Mouse (Mus musculus): ENCODE measurements around the gene Card6.
"Not testable (repeated sequence)": the region's sequence is repeated elsewhere in the genome, so short reads cannot be mapped to it uniquely, and the experiment has no call there.

Card6 gene

DNA sequence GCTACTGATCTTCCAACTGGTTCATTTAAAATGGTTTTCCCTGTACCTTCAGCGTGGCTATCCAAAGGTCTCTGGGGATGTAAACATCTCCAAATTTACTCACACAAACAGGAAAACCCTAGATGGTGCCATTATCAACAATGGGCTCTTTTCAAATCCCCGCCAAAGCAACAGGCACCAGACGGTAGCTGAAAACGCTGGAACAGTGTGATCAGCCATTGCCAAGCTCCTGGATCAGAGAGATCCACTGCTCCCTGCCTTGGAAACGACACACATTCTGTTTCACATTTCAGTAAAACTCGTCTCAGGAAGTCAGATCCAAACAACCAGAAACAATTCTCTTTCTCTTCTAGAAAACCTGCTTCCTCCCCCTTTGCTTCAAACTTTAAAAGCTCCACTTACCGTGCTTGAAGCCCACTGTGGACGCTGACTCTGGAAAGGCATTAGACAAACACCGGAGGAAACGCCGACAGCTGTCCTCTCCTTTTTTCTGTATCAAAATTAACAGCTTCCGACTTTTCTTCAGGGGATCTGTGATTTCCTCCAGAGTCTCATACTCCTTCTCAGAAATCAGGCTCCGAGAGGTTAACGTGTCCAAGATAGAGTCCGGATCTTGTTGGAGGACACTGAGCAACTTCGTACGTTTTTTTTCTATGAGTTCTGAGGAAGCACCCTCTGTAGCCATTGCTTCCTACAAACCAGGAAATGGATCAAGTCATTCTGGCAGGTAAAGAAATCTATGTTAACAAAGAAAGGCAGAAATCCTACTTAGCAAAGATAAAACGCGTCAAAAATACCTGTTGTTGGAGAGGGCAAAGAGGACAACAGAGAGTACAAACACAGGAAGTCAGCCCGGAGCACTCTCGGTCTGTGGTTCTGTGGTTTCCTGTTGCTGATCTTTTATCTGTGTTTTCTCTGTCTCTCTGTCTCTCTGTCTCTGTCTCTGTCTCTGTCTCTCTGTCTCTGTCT, at the start of gene Card6:
TSS of gene Card6 (minus strand) at position 854 of the 969 bp plus-strand sequence.
- DNase-seq, result no peak

DNA sequence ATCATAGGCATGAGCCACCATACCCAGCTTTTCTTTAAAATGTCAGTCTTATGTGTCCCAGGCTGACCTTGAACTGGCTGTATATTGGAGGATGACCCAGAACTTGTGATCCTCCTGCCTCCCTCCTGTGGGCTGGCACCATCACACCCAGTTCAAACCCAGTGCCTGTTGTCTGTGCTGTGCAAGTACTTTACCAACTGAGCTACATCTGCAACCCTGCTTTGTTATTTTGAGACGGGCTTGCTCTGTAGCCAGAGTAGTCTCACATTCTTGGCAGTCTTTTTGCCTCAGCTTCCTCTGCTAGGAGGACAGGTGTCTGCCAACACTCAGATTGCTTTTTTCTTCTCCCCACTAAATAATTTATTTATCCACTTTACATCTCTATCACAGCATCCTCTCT, 49.0 kb upstream of the Card6 start:
- no peak for DNase-seq

- DNase-seq, result no peak
These were observed 48.0 kb upstream of the Card6 start for GRCm38 (mm10) chr15:5156355-5156754.

GRCm38 (mm10) chr15:5155093-5155492, 46.8 kb upstream of the Card6 start:
- DNase-seq, result no peak

DNA sequence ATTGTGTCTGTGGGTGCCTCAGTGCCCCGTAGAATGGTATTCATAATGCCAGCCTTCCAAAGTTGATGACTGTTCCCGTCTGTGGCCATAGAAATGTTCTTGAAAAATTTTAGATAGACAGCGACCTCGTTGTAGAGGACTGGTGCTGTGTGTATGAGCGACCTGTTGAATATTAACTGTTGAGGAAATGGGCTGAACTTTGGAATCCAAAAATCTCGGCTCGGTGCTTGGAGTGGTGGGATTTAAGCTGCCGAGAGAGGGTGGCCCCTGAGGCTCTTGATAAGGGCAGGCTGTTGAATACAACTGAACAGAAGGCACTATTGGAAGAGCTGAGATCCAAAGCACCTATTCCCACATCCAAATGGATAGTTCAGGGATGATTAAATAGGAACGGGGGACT, 46.3 kb upstream of the Card6 start:
- DNase-seq, result no peak

DNA sequence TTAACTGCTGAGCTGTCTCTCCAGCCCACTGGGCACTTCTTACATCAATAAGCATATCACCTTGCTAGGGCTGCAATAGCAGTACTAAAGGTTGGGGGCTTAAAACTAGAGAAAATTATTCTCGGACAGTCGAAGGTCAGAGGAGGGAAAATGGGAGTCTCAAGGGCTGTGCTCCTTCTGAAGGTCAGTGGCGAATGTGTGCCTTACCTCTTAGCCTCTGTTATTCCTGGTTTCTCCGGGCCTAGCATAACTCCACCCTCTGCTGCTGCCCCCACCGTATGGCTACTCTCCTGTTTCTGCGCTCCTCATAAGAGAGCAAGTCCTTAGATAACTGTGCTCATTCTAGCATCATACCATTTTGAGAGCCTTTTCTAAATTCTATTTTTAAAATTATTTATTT, 43.8 kb upstream of the Card6 start:
- no peak for DNase-seq

GRCm38 (mm10) chr15:5149187-5149586, 40.8 kb upstream of the Card6 start:
- DNase-seq, result no peak

DNA sequence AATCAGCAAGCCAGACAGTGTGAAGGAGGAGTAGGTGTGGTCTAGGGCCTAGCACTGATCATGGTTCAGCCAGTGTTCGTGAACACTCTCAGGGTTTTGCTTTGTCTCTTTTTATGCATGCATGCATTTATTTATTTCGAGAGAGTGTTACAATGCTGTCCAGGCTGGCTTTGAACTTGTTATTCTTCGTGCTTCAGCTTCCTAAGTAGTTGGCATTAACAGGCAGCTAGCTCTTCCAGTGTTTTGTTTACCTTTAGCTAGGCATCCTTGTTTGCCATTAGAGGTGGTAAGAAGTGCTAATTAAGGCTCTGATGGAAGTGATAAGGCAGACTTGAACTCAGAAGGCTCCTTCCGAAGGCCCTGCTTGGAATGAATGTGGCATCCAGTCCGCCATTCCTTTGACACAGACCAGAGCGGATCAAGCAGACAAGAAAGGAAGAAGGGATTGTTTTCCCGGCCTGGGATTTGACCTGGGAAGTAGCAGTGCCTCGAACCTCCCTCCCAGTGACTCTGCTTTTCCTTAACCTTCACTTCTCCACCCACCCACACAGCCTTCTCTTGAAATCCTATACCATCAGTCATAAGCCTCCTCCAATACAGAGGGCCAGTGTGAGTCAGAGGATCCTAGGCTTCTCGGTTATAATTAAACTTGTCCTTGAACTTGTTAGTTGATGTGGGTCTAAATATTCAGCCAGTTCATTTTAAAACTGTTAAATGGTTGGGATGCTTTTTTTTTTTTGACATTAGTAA, 37.0 kb upstream of the Card6 start:
- no peak for DNase-seq

DNA sequence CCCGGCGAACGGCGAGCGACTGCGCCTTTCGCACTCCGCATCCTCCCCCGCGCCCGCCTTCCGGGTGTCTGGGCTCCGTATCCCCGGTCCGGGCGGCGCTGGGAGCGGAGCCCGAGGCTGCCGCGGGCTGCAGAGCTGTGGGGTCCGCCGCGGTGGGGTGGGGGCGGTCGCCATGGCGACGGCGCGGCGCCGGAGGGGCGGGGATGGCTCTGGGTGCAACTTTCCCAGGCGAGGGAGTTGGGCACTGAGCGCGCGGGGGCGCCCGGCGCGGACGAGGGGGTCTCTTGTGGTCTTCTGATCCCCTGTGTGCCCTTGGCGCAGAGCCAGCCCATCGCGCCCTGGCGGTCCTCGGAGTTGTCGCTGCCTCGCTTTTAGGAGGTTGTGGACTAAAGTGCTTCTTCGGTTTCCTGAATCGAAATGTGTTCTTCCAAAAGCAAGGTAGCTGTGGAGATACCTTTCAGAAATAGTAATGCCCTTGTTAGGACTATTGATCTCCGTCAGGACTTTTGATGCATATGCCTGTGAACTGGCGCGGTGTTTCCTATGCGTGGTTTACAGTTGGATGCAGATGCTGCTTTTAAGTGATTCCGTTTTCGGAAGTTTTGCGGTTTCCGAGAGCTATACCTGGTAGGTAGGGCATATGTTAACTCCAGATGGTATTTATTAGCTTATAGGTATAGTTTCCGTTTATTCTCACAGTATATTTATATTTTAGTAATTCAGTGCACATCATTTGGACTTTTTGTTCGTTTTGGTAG, 35.9 kb upstream of the Card6 start:
- DNase-seq, result peak; percentile 85

DNA sequence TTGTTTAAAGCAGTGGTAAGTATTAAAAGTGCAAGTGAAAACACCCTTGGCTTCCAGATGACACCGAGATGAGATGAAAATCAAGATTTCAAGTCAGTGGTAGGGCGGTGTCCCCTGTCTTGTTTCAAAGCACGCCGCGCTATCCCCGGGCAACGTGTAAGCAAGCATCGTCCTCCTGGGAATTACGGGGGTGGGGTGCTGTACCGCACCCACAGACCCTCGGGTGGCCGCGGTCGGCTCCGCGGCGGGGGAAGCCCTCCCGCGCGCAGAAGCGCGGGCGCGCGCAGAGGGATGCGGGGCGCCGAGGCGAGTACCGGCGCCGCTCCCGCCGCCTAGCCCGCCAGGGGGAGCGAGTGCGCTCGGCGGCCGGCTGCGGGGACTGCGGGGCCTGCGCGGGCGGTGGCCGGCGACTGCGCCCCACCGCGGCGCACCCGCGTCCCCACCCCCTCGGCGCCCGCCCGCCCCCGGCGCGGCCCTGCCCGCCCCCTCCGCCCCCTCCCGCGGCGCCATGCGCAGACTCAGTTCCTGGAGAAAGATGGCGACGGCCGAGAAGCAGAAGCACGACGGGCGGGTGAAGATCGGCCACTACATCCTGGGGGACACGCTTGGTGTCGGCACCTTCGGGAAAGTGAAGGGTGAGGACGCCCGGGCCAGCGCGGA, 35.2 kb upstream of the Card6 start, which contains the start of gene Prkaa1:
TSS of gene Prkaa1 (plus strand) at position 501 of the 660 bp plus-strand sequence.
- DNase-seq, result peak; percentile 89

DNA sequence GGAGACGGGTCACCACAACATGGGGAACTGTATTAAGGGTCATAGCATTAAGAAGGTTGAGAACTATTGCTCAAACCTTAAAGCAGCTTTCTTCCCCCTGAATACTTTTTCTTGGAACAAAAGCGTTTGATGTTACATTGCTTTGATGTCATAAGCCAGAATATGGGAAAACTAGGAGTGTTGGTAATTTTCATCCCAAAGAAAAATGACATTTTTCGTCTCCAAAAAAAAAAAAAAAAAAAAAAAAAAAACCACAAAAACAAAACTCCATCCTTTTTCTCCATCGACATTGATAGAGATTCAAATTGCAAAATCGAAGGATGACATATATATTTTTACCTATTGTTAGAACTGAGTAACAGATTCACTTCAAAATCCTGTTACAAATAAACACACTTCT, 34.4 kb upstream of the Card6 start:
- DNase-seq, result no peak

DNA sequence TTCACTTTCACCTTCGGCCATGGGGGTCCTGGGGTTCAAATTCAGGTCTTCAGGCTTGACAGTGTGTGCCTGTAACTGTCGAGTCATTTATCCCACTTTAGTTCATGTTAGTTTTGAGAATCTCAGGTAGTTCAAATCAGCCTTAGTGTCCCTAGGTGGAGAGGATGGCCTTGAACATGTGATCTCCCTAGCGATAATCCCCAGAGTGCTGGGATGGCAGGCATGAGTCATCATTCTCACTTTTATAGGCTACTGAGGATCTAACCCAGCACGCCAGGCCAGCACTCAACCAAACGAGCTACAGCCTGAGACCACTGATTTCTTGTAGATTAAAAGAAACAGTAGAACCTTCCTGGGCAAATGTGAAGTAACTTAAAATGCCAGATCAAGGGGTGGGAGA, 33.7 kb upstream of the Card6 start:
- DNase-seq, result no peak

DNA sequence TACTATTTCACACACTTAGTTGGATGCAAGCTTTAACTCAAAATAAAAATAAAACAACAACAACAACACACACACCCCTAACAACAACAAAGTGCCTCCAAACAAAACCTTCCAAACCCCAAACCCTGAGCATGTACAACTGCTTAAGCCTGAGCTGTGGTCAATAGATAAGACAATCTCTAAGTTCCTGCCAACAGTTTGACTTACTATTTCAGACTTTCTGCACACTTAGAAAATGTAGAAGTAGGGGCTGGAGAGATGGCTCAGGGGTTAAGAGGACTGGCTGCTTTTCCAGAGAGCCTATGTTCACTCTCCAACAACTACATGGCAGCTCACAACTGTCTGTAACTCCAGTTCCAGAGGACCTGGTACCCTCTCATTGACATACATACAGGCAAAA, 32.0 kb upstream of the Card6 start:
- no peak for DNase-seq

DNA sequence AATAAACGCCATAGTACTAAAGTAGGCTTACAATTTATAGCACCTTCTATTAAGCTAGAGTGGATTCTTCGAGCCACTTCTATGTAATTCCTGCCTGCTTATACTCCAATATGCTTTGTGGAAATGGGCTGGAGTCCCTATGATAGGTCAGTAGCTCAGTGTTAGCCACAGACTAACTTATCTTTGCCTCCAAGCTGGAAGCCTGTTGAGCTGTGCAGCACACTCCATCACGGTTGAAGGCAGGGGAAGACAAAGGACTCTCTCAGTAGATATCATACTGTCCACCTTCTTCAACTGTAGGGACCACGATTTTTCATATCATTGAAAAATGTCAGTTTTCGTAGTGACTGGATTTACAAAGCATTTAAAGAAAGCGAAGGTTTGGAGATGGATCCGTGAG, 31.5 kb upstream of the Card6 start:
- DNase-seq, result no peak

DNA sequence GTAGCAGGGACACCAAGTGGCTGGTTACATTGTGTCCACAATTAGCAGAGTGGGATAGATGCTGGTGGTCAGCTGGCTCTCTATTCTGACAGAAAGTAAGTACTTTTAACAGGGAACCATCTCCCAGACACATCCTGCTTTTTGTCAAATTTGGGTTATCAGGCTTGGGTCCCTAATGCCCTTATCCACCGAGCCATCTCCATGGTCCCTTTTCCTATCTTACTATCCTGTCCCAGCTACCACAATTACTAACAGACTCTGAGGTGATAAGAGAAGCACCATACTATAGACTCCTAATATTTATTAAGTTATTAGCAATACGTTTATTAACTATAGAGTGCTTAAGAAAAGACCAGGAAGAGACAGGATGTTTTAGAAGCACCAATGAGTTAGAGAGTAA, 31.0 kb upstream of the Card6 start:
- no peak for DNase-seq

- DNase-seq, result no peak
These were observed 29.9 kb upstream of the Card6 start for GRCm38 (mm10) chr15:5138021-5138856.

- DNase-seq, result no peak
These were observed 26.7 kb upstream of the Card6 start for GRCm38 (mm10) chr15:5134945-5135483.

GRCm38 (mm10) chr15:5134179-5134578, 25.8 kb upstream of the Card6 start:
- no peak for DNase-seq

DNA sequence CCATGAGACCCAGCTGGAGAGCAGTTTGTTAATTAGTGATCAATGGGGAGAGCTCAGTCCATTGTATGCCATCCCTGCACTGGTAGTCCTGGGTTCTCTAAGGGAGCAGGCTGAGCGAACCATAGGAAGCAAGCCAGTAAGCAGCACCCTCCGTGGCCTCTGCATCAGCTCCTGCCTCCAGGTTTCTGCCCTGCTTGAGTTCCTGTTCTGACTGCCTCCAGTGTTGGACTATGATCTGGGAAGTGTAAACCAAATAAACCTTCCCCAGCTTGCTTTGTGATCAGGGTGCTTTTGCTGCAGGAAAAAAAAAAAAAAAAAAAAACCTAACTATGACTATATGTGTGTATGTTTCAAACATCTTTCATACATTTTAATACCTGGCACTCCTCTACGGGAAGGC, 25.0 kb upstream of the Card6 start:
- no peak for DNase-seq

DNA sequence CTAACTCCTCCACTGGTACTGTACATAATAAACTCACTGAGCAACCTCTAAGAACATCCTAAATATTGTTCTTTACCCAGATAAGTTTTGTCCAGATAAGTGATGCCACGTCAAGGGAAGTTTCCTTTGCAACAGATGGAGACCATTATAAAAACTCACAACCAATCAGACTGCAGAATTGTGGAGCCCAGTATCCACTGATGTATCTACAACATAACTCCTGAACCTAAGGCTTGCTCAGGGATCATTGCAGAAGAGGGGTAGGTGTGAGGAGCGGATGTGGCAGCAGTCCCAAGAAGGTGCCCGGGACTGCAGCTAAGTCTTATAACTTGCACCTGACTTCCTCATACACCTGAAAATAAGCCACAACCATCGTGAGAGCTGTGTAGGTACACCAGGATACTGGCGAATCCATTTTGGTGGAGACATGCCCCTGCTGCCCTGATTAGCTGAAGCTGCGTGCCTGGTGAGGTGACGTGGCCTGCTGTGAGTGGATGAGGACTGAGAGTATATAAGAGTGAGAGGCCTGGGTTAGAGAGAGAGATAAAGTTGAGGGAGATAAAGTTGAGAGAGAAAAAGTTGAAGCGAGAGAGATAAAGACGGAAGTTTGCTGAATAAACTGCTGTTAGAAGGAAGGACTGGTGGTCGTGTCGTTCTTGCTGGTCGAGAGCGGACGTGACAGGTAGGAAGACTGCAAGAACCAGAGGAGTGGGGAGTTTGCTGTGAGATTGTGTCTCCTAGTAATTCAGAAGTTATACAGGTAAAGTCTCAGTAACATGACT, 22.7 kb upstream of the Card6 start:
- not testable (repeated sequence) for DNase-seq

All from retina, postnatal 1 day (tissue).